Mouse (Mus musculus): ENCODE data around the gene Eef1akmt4.
A peak's percentile ranks its signal among the peaks of the same experiment; 100 is the strongest.
"Not testable (repeated sequence)": the region's sequence is repeated elsewhere in the genome, so short reads cannot be mapped to it uniquely, and the experiment has no call there.

The Eef1akmt4 gene

DNA sequence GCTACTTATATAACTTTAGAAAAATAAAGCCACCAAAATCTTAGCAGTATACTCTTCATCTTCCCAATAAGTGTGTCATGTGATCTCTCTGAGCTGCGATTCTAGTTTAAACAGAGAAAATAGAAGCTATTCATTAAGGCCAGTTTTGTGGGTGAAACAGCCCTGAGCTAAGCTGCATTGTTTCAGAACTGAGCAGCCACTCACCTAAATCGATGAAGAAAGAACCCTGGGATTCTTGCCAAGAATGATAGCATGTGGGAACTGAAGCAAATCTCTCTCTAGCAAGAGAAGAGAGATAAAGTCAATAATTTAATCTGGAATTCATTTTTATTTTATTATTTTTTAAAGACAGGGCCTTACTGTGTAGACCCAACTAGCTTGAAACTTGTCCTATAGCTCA is 11.8 kb downstream of the Eef1akmt4 start:
- no peak for DNase-seq (ENCODE audit: low read depth, low spot score)

DNA sequence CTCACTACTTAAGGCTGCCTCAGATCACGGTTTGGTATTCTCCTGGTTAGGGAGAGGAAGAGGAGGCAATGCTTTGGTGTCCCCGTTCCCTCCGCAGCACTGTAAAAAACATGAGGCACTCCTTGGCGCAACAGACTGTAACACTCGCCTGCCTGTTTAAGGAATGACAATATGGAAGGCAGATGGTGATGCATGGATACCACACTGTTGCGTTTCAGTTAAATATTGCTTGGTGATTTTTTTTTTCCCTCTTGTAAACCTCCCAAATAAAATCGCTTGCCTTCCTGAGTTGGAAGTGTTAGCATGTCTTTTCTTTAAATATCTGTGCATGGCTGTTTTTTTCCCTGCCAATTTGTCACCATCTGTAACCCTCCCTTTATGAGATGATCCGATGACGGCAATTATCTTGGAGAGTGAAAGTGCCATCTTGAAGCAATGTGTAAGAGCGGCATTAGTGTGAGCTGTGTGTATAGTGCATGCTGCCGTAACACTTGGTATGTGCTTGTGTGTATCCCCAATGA is 17.5 kb downstream of the Eef1akmt4 start:
- DNase-seq (ENCODE audit: low read depth, low spot score), result peak; percentile 84

DNA sequence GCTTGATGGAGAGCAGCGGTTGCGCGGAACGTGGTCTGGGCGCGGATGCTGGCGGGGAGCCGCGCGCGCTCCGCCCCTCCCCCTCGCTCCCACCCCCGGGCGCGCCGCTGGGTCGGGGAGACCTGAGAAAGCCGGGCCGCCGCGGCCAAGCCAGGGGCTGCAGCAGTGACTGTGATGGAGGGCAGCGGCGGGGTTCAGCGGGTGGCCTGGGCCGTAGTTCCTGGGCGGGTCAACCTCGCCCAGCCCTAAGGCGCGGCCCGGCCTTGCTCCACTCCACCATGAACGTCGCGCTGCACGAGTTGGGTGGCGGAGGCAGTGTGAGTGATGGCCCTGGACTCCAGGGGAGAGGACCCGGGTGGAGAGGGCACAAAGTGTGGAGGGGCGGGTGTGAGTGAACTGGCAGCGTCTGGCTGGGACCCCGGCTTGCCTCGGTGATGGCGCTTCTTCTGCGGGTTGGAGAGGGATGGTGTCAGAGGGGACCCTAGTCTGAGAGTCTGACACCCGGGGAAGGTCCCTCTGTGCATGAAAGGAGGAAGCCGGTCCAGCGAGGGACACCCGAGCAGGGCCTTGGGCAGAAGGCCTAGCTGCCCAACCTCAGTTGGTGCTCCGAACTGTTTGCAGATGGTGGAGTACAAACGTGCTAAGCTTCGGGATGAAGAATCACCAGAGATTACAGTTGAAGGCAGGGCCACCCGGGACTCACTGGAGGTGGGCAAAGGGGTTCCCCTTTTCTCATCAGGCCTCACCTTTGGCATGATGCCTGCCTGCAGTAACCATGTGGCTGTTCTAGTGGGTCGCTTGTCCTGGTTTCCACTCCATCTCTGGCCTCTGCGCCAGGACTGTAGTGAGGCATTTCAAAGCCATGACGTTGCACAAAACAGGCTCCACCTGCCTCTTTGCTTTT is 18.6 kb downstream of the Eef1akmt4 start, which contains the start of gene Ece2:
Gene Ece2 (plus strand): TSS at position 98 of the 904 bp plus-strand sequence.
- DNase-seq (ENCODE audit: low read depth, low spot score), result no peak

DNA sequence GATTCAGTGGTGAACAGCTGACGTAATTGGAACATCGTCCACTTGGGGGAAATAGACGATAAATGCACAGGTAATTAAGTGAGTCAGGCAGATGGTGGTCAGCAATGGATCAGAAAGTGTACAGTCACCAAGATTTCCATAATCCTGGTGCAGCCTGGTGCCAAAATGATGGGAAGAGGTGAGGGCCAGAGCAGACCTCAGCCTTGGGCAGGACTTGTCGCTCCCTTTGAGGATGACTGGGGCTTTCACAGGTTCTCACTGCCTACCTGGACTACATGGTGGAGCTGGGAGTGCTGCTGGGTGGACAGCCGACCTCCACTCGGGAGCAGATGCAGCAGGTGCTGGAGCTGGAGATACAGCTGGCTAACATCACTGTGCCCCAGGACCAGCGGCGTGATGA is 26.0 kb downstream of the Eef1akmt4 start:
- DNase-seq (ENCODE audit: low read depth, low spot score), result no peak

DNA sequence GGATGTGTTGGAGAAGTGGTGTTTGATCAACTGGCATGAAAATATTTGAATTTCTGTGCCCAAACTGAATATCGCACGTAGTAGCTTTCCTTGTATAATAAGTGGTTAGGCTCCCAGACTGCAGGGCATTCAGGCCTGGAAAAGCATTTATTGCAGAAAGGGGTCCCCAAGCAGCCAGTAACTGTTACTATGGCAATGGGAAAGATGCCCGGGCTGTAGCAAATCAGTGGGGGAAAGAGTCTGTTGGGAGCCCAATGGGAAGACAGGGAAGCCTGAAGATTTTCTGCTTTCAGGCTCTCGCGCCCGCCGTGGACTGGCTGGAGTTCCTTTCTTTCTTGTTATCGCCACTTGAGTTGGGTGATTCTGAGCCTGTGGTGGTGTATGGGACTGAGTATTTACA is 27.0 kb downstream of the Eef1akmt4 start:
- peak; percentile 51 for DNase-seq (ENCODE audit: low read depth, low spot score)

DNA sequence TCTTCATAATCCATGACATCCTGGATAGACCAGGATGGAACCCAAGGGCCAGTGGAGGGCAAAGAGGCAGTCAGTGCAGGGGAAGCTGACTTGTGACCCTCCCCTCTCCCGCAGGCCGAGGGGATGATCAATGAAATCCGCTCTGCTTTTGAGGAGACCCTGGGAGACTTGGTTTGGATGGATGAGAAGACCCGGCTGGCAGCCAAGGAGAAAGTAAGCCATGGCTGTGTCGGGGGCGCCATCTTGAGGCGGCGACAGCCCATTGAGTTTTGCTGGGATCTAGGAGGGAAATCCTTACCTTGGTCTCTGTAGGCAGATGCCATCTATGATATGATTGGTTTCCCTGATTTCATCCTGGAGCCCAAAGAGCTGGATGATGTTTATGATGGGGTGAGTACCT is 30.8 kb downstream of the Eef1akmt4 start:
- DNase-seq (ENCODE audit: low read depth, low spot score), result no peak

DNA sequence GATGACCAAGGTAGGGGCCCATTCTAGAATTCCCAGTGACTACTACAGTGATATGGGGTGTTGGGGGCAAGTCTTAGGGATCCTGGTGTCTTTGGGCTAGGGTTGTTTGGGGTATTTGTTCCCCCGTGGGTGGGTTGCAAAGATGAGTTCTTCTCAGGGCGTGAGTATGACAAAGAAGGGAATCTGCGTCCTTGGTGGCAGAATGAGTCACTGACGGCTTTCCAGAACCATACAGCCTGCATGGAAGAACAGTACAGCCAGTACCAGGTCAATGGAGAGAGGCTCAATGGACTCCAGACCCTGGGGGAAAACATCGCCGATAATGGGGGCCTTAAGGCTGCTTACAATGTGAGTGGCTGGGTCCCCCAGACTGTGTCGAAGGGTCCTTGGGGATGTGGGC is 32.5 kb downstream of the Eef1akmt4 start:
- no peak for DNase-seq (ENCODE audit: low read depth, low spot score)

DNA sequence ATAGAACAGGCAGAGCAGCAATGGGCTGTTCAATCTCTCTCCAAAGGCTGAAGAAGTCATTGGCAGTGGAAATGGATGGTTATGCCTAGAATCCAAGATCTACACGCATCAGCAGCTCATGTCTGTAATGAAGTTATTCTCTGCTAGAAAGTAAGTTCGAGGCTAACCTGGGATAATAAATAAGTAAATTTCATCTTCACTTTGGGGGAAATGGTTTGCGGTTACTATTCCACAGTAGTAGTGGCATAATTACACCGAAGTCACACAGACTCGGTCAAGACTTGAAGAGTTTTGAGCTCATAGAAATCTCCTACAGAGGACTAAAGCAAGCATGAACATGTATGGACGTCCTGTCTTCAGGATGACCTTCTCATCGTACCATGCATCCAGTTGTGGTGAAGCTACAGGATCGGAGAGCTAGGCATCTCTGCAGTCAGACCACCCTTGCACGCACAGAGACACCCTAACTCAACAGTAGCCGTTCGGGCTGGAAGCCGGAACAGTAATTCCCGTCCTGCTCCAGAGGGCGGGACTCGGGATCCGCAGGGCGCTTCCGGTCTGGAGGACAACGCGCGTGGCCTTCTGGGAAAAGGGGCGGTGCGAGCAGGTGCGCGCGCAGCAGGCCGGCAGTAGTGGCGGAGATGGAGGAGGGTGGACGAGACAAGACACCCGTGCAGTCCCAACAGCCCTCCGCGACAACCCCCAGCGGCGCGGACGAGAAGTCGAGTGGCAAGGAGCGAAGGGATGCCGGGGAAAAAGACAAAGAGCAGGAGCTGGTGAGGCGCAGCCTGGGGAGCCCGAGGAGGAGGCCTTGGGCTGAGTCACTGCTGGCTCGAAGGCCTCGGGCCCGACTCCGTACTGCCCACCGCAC is 39.9 kb downstream of the Eef1akmt4 start, which contains the start of gene Psmd2:
Gene Psmd2 (plus strand): TSS at position 577 of the 871 bp plus-strand sequence.
- DNase-seq (ENCODE audit: low read depth, low spot score), result peak; percentile 91

DNA sequence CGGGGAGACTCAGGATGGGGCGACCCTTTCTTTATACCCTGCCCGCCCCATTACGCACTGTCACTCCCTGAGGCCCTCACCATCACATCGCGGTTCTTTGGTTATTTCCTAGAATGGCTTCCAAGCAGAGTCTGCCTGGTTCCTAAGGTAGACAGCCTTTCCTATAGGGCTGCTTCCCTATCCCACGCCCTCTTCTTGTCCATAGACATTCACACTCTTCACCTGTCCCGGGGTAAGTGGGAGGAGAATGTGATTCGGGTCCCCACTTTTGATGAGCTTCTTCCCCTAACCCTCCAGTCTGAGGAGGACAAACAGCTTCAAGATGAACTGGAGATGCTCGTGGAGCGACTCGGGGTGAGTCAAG is 40.5 kb downstream of the Eef1akmt4 start:
- no peak for DNase-seq (ENCODE audit: low read depth, low spot score)

DNA sequence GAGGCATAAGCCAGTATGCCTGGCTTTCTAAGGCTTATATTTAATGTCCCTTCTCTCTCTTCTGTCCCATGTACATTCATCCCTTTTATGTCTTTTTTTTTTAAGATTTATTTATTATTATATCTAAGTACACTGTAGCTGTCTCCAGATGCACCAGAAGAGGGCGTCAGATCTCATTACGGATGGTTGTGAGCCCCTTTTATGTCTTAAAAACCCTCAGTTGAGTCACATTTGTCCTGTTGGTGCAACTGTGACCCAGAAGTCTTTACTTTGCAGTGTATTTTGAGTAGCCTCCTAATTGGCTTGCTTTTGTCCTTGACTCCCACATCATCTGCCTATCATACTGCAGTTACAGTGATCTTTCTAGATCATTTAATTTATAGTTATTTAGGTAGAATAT is 41.9 kb downstream of the Eef1akmt4 start:
- no peak for DNase-seq (ENCODE audit: low read depth, low spot score)

DNA sequence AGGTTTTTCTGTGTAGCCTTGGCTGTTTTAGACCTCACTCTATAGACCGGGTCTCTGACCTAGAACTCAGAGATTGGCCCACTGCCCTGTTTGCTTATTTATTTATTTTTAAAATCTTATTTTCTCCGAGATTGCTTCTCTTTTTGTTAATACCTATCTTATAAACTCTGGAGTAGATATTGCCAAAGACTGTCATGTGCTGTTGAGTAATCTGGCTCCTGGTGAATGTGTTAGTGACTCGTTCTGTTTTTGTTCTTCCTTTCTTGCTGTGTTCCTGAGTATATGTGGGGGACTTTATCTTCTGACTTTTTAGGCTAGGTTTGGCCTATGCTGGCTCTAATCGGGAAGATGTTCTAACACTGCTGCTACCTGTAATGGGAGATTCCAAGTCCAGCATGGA is 46.3 kb downstream of the Eef1akmt4 start:
- no peak for DNase-seq (ENCODE audit: low read depth, low spot score)

DNA sequence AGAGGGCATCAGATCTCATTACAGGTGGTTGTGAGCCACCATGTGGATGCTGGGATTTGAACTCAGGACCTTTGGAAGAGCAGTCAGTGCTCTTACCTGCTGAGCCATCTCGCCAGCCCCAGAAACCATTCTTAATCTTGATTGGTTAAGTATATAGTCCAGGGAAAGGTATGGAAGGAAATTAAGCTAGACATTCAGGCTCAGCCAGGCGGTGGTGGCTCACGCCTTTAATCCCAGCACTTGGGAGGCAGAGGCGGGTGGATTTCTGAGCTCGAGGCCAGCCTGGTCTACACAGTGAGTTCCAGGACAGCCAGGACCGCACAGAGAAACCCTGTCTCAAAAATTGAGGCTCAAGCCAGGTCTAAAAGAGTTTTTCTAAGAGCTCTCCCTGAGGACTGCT is 56.6 kb downstream of the Eef1akmt4 start, which contains the start of gene Eif4g1:
Gene Eif4g1 (plus strand): TSS at position 301 of the 400 bp plus-strand sequence.
- not testable (repeated sequence) for DNase-seq (ENCODE audit: low read depth, low spot score)
